Mouse (Mus musculus): ENCODE measurements at regions not wholly inside any gene's neighbourhood (a gene's known extent, or its start where the extent isn't known, plus 50 kb on each side); places are given as distances from the start of the nearest gene placed in this dataset.

DNA sequence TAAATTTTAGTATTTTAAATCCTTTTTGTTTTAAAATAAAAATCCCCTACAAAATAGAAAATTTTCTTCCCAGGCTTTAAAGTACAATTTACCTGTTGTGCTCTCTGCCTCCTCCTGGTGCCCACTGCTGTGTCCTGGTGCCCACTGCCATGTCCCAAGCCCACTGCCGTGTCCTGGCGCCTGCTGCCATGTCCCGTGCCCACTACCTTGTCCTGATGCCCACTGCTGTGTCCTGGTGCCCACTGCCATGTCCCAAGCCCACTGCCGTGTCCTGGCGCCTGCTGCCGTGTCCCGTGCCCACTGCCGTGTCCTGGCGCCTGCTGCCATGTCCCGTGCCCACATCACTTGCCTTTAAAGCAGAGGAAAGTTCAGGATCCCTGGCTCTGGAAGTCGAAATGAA is 98.6 kb upstream of the Dazl start:
- no peak for TF ChIP-seq CTCF (IDR thresholded peaks at IDR 0.05; ENCODE audit: low read depth)
- TF ChIP-seq EP300 (IDR thresholded peaks at IDR 0.05; ENCODE audit: low read depth) = no peak
